25 mouse cellular contexts compared by ENCODE assay signal in the genomic region with DNA sequence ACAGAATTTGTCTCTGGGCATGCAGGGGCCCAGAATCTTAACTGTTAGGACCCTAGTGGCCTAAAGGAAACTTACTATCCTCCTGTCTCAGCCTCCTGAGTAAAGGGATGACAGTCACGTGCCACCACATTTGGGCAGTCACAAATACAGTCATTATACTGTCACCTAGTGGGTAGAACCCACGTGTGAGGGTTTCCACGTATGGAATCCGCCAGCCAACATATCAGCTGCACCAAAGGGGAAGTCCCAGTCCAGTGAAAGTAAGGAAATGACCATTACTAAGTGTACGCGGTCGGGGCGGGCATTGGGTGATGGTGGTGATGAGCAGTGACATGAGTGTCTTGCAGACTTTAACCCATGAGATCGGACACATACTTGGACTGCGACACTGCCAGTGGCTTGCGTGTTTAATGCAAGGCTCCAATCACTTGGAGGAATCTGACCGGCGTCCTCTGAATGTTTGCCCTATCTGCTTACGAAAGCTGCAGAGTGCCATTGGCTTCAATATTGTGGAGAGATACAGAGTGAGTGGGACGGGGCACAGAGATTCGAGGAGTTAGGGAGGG. TPM values are rescaled to one million over a fixed set of nuclear protein-coding genes. Genes with fewer than 3 reads are reported as not detected.
DNase-seq lines count a peak whose midpoint lies in the region; ATAC-seq lines count a peak whose summit lies in the region.
"Had no signal": no experiment of that assay in that cellular context is flagged by ENCODE, and none has a peak within 500 bp of the region (broad histone marks: within the 10 kb centered on the region; RNA-seq: fewer than 3 reads in every experiment).

No protein-coding gene starts in this region.

- ATAC-seq in neutrophil, adult 5-6 weeks (ENCODE audit: extremely low read depth, insufficient number of reproducible peaks, low FRiP score, poor library complexity, severe bottlenecking) = peak; percentile 6; the same call in 1 of the 2 replicates
- ATAC-seq: forebrain, embryonic 16.5 days; lung, postnatal 0 days; midbrain, embryonic 15.5 days had no signal

- peak; percentile 59 for DNase-seq in 416B (ENCODE audit: low read depth)
- peak; percentile 75 for DNase-seq in CD4-positive helper T cell, adult 2 months (ENCODE audit: low read depth, low spot score)
- DNase-seq in induced T-regulatory cell, adult 2 months (ENCODE audit: low read depth) = peak; percentile 82
- DNase-seq in adrenal gland, adult 8-10 months = no peak
- no peak for DNase-seq in right cerebral cortex, postnatal 4 days
- no peak for DNase-seq in layer of hippocampus, adult 9-11 months
- DNase-seq: adrenal gland, adult 2 months; cerebellum, adult 2 months; cerebellum, postnatal 25 days; kidney, adult 11 months; kidney, postnatal 25 days; liver, embryonic 13.5 days; lung, adult 18-20 months; thymus, postnatal 4 days had no signal

RNA-seq across cellular contexts. Expression of a gene that starts 8.6 kb away (rescaled TPM):
- total RNA-seq in neutrophil, adult 5-6 weeks (2017) = 39.3 and 41.0 TPM in 2 replicates
- total RNA-seq in adrenal gland, adult 8-10 months (2022) = 10 to 100 TPM; 42.2 to 58.0 (median 49.0) TPM

RNA-seq across cellular contexts. Expression of a gene that starts 20.6 kb away (rescaled TPM):
- 0.23 and 0.98 TPM in 2 replicates for total RNA-seq in neutrophil, adult 5-6 weeks (2017)
- total RNA-seq in adrenal gland, adult 8-10 months (2022) = not detected
- total RNA-seq: adrenal gland, adult 2 months; adrenal gland, postnatal 4 days; gastrocnemius, adult 8-10 months; gastrocnemius, postnatal 4 days; heart, postnatal 25 days; layer of hippocampus, adult 2 months; layer of hippocampus, postnatal 25 days; left cerebral cortex, postnatal 10 days had no signal

RNA-seq across cellular contexts. Expression of a gene that starts 38.9 kb away (rescaled TPM):
- total RNA-seq in neutrophil, adult 5-6 weeks (2017) = 21.5 and 24.6 TPM in 2 replicates
- total RNA-seq in adrenal gland, adult 8-10 months (2022) = 10 to 100 TPM in 2 of 4 experiments, 1 to 10 TPM in 2; 5.8 to 18.1 (median 11.7) TPM

RNA-seq across cellular contexts. Expression of a gene that starts 39.1 kb away (rescaled TPM):
- total RNA-seq in neutrophil, adult 5-6 weeks (2017) = 45.0 and 49.8 TPM in 2 replicates
- total RNA-seq in adrenal gland, adult 8-10 months (2022) = 1 to 10 TPM in 2 of 4 experiments, under 1 TPM in 2; 0.41 to 3.0 (median 1.3) TPM

Comparison
In these comparisons a context has a peak if more than half of its experiments do, and no peak if none do; other contexts are left out.
1. DNase-seq: peak in 416B (single experiment), CD4-positive helper T cell, adult 2 months (single experiment) and induced T-regulatory cell, adult 2 months (single experiment); none in adrenal gland, adult 8-10 months (single experiment), right cerebral cortex, postnatal 4 days (single experiment) and layer of hippocampus, adult 9-11 months (single experiment).